Mouse (Mus musculus): ENCODE data around the gene Glipr1l2. TPM values are rescaled to one million over a fixed set of nuclear protein-coding genes. Genes with fewer than 3 reads are reported as not detected.
A peak's percentile ranks its signal among the peaks of the same experiment; 100 is the strongest.
"Not testable (repeated sequence)": the region's sequence is repeated elsewhere in the genome, so short reads cannot be mapped to it uniquely, and the experiment has no call there.

The Glipr1l2 gene
- not detected in 2 replicates for polyA plus RNA-seq (2015; fragmentation: Nextera tagmentation; extraction: Ambion mirVana)

- no peaks in the 10 kb centered on the region for H3K36me3 ChIP-seq
- no peak within 1 kb of the TSS for H3K4me2 ChIP-seq (replicated peaks)
- 94% methylated on average over 14 of the region's 14 CpGs for WGBS
- no peak within 1 kb of the TSS for H3K4me3 ChIP-seq (replicated peaks)
- no peak within 1 kb of the TSS for H3K27ac ChIP-seq
- H3K4me1 ChIP-seq (replicated peaks), result no peaks in the 10 kb centered on the region
- no peak for ATAC-seq
- H3K9me3 ChIP-seq, result no peaks in the 10 kb centered on the region
- H3K9ac ChIP-seq, result no peak within 1 kb of the TSS
- H3K27me3 ChIP-seq (replicated peaks), result no peaks in the 10 kb centered on the region
Measured at GRCm38 (mm10) chr10:112083157-112083556, at the start of gene Glipr1l2. Glipr1l2 (plus strand) TSS chr10:112083354.

GRCm38 (mm10) chr10:112043523-112043922, 39.6 kb upstream of the Glipr1l2 start:
- H3K9me3 ChIP-seq; H3K4me3 ChIP-seq (replicated peaks); ATAC-seq; H3K27me3 ChIP-seq (replicated peaks); H3K4me1 ChIP-seq (replicated peaks); H3K4me2 ChIP-seq (replicated peaks); H3K27ac ChIP-seq; H3K36me3 ChIP-seq; H3K9ac ChIP-seq: not testable (repeated sequence)
- WGBS, result 73% methylated on average over 9 of the region's 9 CpGs

- whole genome bisulfite sequencing, result 34% methylated on average over 14 of the region's 14 CpGs
- not testable (repeated sequence) for H3K4me3 ChIP-seq (replicated peaks); H3K4me1 ChIP-seq (replicated peaks); H3K9ac ChIP-seq; H3K36me3 ChIP-seq; ATAC-seq; H3K4me2 ChIP-seq (replicated peaks); H3K27me3 ChIP-seq (replicated peaks); H3K27ac ChIP-seq; H3K9me3 ChIP-seq
Measured at GRCm38 (mm10) chr10:112044283-112044682, 38.9 kb upstream of the Glipr1l2 start.

GRCm38 (mm10) chr10:112051220-112051619, 31.9 kb upstream of the Glipr1l2 start:
- peak; percentile 69 for ATAC-seq
- no peaks in the 10 kb centered on the region for H3K4me1 ChIP-seq (replicated peaks)
- H3K9me3 ChIP-seq, result no peaks in the 10 kb centered on the region
- H3K36me3 ChIP-seq, result no peaks in the 10 kb centered on the region
- no peak overlapping the region for H3K27ac ChIP-seq
- no peak overlapping the region for H3K4me3 ChIP-seq (replicated peaks)
- no peaks in the 10 kb centered on the region for H3K27me3 ChIP-seq (replicated peaks)
- no peak overlapping the region for H3K9ac ChIP-seq
- no peak overlapping the region for H3K4me2 ChIP-seq (replicated peaks)

GRCm38 (mm10) chr10:112051956-112052355, 31.2 kb upstream of the Glipr1l2 start:
- H3K9me3 ChIP-seq; H3K36me3 ChIP-seq; H3K4me3 ChIP-seq (replicated peaks); ATAC-seq; H3K9ac ChIP-seq; H3K4me2 ChIP-seq (replicated peaks); H3K27ac ChIP-seq; H3K4me1 ChIP-seq (replicated peaks); H3K27me3 ChIP-seq (replicated peaks): not testable (repeated sequence)
- WGBS, result 73% methylated on average over 2 of the region's 2 CpGs

- Histone ChIP-seq H3K27ac (no peak within 1 kb of the TSS), H3K36me3 (no peaks in the 10 kb centered on the region), H3K27me3 (replicated peaks) (no peaks in the 10 kb centered on the region), H3K4me3 (replicated peaks) (no peak within 1 kb of the TSS), H3K9ac (no peak within 1 kb of the TSS), H3K9me3 (no peaks in the 10 kb centered on the region), H3K4me1 (replicated peaks) (no peaks in the 10 kb centered on the region), H3K4me2 (replicated peaks) (no peak within 1 kb of the TSS)
- WGBS, result 54% methylated on average over 14 of the region's 14 CpGs
- peak; percentile 34; the same call in 1 of the 2 replicates for ATAC-seq
Measured at GRCm38 (mm10) chr10:112059702-112060582, 23.2 kb upstream of the Glipr1l2 start, which contains the start of gene Glipr1l1. Glipr1l1 (plus strand) TSS chr10:112060189.

- H3K4me2 ChIP-seq (replicated peaks); H3K9me3 ChIP-seq; H3K36me3 ChIP-seq; H3K4me3 ChIP-seq (replicated peaks); H3K27me3 ChIP-seq (replicated peaks); H3K27ac ChIP-seq; H3K9ac ChIP-seq; ATAC-seq; H3K4me1 ChIP-seq (replicated peaks): not testable (repeated sequence)
- WGBS, result 75% methylated on average over 6 of the region's 6 CpGs
Measured at GRCm38 (mm10) chr10:112060583-112060934, 22.6 kb upstream of the Glipr1l2 start.

- no peak overlapping the region for H3K9ac ChIP-seq
- no peaks in the 10 kb centered on the region for H3K4me1 ChIP-seq (replicated peaks)
- H3K4me3 ChIP-seq (replicated peaks), result no peak overlapping the region
- no peaks in the 10 kb centered on the region for H3K36me3 ChIP-seq
- H3K27ac ChIP-seq, result no peak overlapping the region
- H3K9me3 ChIP-seq, result no peaks in the 10 kb centered on the region
- H3K27me3 ChIP-seq (replicated peaks), result no peaks in the 10 kb centered on the region
- WGBS, result 56% methylated on average over 2 of the region's 2 CpGs
- H3K4me2 ChIP-seq (replicated peaks), result no peak overlapping the region
- ATAC-seq, result no peak
Measured at GRCm38 (mm10) chr10:112080044-112080443, 3.1 kb upstream of the Glipr1l2 start.

- 6% methylated on average over 5 of the region's 5 CpGs for whole genome bisulfite sequencing
- H3K36me3 ChIP-seq; H3K27ac ChIP-seq; ATAC-seq; H3K4me1 ChIP-seq (replicated peaks); H3K9me3 ChIP-seq; H3K4me2 ChIP-seq (replicated peaks); H3K9ac ChIP-seq; H3K27me3 ChIP-seq (replicated peaks); H3K4me3 ChIP-seq (replicated peaks): not testable (repeated sequence)
Measured at GRCm38 (mm10) chr10:112105785-112106184, 22.6 kb downstream of the Glipr1l2 start.

GRCm38 (mm10) chr10:112110401-112110800, 27.2 kb downstream of the Glipr1l2 start:
- H3K9me3 ChIP-seq, result no peaks in the 10 kb centered on the region
- H3K4me1 ChIP-seq (replicated peaks), result no peaks in the 10 kb centered on the region
- no peaks in the 10 kb centered on the region for H3K27me3 ChIP-seq (replicated peaks)
- H3K9ac ChIP-seq, result no peak overlapping the region
- no peak for ATAC-seq
- 94% methylated on average over 7 of the region's 7 CpGs for WGBS
- no peaks in the 10 kb centered on the region for H3K36me3 ChIP-seq
- no peak overlapping the region for H3K4me3 ChIP-seq (replicated peaks)
- H3K27ac ChIP-seq, result no peak overlapping the region
- no peak overlapping the region for H3K4me2 ChIP-seq (replicated peaks)

GRCm38 (mm10) chr10:112125090-112125489, 41.9 kb downstream of the Glipr1l2 start:
- H3K4me1 ChIP-seq (replicated peaks); H3K27ac ChIP-seq; H3K36me3 ChIP-seq; H3K27me3 ChIP-seq (replicated peaks); H3K4me2 ChIP-seq (replicated peaks); H3K9ac ChIP-seq; H3K4me3 ChIP-seq (replicated peaks); H3K9me3 ChIP-seq; ATAC-seq: not testable (repeated sequence)
- 57% methylated on average over 2 of the region's 2 CpGs for WGBS

- H3K9me3 ChIP-seq; H3K27me3 ChIP-seq (replicated peaks); H3K4me2 ChIP-seq (replicated peaks); ATAC-seq; H3K27ac ChIP-seq; H3K4me1 ChIP-seq (replicated peaks); H3K9ac ChIP-seq; H3K4me3 ChIP-seq (replicated peaks); H3K36me3 ChIP-seq: not testable (repeated sequence)
- 80% methylated on average over 6 of the region's 6 CpGs for WGBS
Measured at GRCm38 (mm10) chr10:112127682-112128230, 44.6 kb downstream of the Glipr1l2 start.

GRCm38 (mm10) chr10:112132194-112132593, 49.0 kb downstream of the Glipr1l2 start:
- H3K27me3 ChIP-seq (replicated peaks), result no peaks in the 10 kb centered on the region
- no peak overlapping the region for H3K9ac ChIP-seq
- no peak overlapping the region for H3K4me2 ChIP-seq (replicated peaks)
- H3K27ac ChIP-seq, result no peak overlapping the region
- no peaks in the 10 kb centered on the region for H3K4me1 ChIP-seq (replicated peaks)
- H3K9me3 ChIP-seq, result no peaks in the 10 kb centered on the region
- whole genome bisulfite sequencing, result 93% methylated on average over 3 of the region's 3 CpGs
- ATAC-seq, result no peak
- no peak overlapping the region for H3K4me3 ChIP-seq (replicated peaks)
- no peaks in the 10 kb centered on the region for H3K36me3 ChIP-seq
